Comparison of ENCODE assay signal across 30 mouse cellular contexts in genomic region chr11:81750876-81751275, GRCm38 (mm10).
"Had no signal": no experiment of that assay in that cellular context is flagged by ENCODE, and none has a peak within 500 bp of the region (broad histone marks: within the 10 kb centered on the region; RNA-seq: fewer than 3 reads in every experiment).

No protein-coding gene starts in this region.

- DNase-seq: left cerebral cortex, postnatal 4 days; liver; liver, embryonic 13.5 days; liver, postnatal 0 days; lung, adult 18-20 months; lung, adult 2 months; lung, embryonic 14.5 days; lung, postnatal 10 days; lung, postnatal 14 days; lung, postnatal 36 days; lung, postnatal 4 days; midbrain, embryonic 14.5 days had no signal

- H3K9ac ChIP-seq: limb, embryonic 12.5 days; limb, embryonic 13.5 days; limb, embryonic 15.5 days; liver, embryonic 12.5 days; liver, embryonic 13.5 days; liver, embryonic 14.5 days; liver, embryonic 15.5 days; liver, postnatal 0 days; lung, embryonic 14.5 days; lung, embryonic 15.5 days; midbrain, embryonic 12.5 days; midbrain, embryonic 13.5 days; midbrain, embryonic 15.5 days; neural tube, embryonic 12.5 days had no signal

- H3K4me2 ChIP-seq: limb, embryonic 12.5 days; limb, embryonic 13.5 days; limb, embryonic 15.5 days; liver, embryonic 11.5 days; liver, embryonic 12.5 days; liver, embryonic 13.5 days; liver, embryonic 15.5 days; lung, embryonic 14.5 days; lung, embryonic 15.5 days; midbrain, embryonic 12.5 days; midbrain, embryonic 13.5 days; midbrain, embryonic 15.5 days; neural tube, embryonic 12.5 days had no signal

- H3K9me3 ChIP-seq: limb, embryonic 10.5 days; limb, embryonic 15.5 days; liver, embryonic 12.5 days; liver, embryonic 15.5 days; midbrain, embryonic 12.5 days; midbrain, embryonic 13.5 days had no signal

- H3K4me3 ChIP-seq: limb, embryonic 10.5 days; limb, embryonic 12.5 days; limb, embryonic 13.5 days; limb, embryonic 15.5 days; liver, embryonic 12.5 days; liver, embryonic 13.5 days; liver, embryonic 15.5 days; lung, embryonic 15.5 days; megakaryocyte, embryonic 14.5 days; midbrain, embryonic 12.5 days; midbrain, embryonic 13.5 days; midbrain, embryonic 15.5 days; myocyte; neural tube, embryonic 12.5 days had no signal

- H3K4me1 ChIP-seq: limb, embryonic 10.5 days; limb, embryonic 15.5 days; liver, embryonic 12.5 days; liver, embryonic 13.5 days; liver, embryonic 15.5 days; lung, embryonic 15.5 days; megakaryocyte, embryonic 14.5 days; midbrain, embryonic 12.5 days; midbrain, embryonic 13.5 days; midbrain, embryonic 15.5 days; neural tube, embryonic 12.5 days had no signal

- ATAC-seq: liver, embryonic 12.5 days; liver, postnatal 0 days; lung, postnatal 0 days; midbrain, embryonic 13.5 days; midbrain, embryonic 15.5 days; midbrain, embryonic 16.5 days had no signal

- H3K27ac ChIP-seq: limb, embryonic 10.5 days; limb, embryonic 12.5 days; limb, embryonic 13.5 days; limb, embryonic 15.5 days; liver, embryonic 12.5 days; liver, embryonic 13.5 days; liver, embryonic 14.5 days; liver, embryonic 15.5 days; lung, embryonic 15.5 days; macrophage; midbrain, embryonic 12.5 days; midbrain, embryonic 13.5 days; midbrain, embryonic 15.5 days; neural tube, embryonic 12.5 days had no signal

- H3K27me3 ChIP-seq: liver, embryonic 12.5 days; liver, embryonic 13.5 days; liver, embryonic 15.5 days; lung, embryonic 15.5 days; megakaryocyte, embryonic 14.5 days; midbrain, embryonic 12.5 days; midbrain, embryonic 13.5 days; midbrain, embryonic 15.5 days; neural tube, embryonic 12.5 days had no signal

- H3K36me3 ChIP-seq: limb, embryonic 10.5 days; limb, embryonic 12.5 days; limb, embryonic 13.5 days; limb, embryonic 15.5 days; liver, embryonic 12.5 days; liver, embryonic 13.5 days; liver, embryonic 15.5 days; lung, embryonic 15.5 days; midbrain, embryonic 12.5 days; midbrain, embryonic 13.5 days; midbrain, embryonic 15.5 days; neural tube, embryonic 12.5 days had no signal
